Mouse (Mus musculus) mouse embryonic stem cell (cell line): ENCODE measurements around the gene Flot2.

Experiments
- in situ Hi-C, 2 experiments: fragments of 300-500 bp; cut with MboI; formaldehyde crosslinking; loops; 1 replicate in 1 of 2; 3 replicates in 1 of 2; pipeline ENCODE4 v1.14.3; 2019 to 2020; ENCODE audit warnings: low sequenced_read_pairs in 2 of 2, low pct_unique_long_range_greater_than_20kb in 1 of 2, mixed read lengths in 1 of 2; ENCODE audit not compliant: unreplicated experiment in 1 of 2

The Flot2 gene

GRCm38 (mm10) chr11:78056946-78057345 lies 19.2 kb downstream of the Flot2 start:
- in situ Hi-C loops: no loop called here

DNA sequence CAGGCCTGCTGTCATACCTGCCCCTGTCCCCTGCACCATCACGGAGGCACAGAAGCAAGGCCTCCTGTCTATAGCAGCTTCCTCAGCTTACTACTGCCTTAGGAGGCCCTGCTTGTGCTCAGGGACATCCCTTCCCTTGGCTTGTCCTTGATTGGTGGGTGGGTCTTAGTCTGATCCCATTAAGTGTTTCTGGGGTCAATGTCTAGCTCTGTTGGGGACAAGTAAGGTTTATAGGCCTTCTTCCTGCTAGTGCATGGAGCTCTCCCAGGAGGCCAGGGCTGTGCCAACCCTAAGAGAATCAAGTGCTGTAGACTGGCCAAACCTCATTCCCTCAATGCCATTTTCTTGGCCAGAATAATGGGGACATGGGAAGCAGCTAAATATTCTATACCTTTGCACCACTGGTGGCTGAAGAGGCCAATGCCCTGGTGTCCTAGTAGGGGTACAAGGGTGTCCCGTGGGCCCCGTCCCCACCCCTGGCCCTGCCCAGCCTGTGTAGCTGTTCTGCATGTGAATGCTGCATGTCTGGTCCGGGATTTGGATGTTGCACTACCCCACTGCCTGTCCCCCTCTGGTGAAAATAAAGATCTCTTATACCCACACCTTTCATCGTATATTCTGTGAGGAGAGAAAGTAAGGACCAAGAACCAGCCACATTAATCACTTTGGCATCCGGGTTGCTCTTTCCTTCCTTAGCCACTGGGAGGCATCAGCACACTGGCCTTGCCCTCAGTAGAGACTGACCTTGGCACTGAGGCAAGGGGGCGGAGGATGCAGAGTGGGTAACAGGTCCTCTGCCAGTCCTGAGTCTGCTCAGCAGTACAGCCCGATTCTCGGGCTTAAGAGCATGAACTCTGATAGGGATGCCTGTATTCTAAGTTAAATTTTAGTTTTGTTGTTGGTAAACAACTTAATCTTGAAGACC lies 22.4 kb downstream of the Flot2 start:
- in situ Hi-C loops: no loop called here

DNA sequence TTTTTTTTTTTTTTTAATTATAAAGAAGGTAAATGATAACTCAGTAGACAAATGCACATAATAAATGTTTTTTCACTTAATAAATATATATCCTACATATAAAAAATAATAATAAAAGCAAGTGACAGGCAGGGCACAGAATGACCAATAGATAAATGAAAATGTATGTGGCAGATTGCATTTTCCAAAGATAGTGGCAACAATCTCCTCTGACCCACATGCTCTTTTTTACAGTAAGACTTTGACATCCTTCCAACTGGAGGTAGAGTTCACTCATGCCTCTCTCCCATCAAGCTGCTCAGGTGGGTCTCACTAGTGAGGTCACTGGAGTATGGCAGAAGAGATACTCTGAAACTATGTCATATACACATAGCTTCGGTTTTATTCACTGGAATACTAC lies 24.8 kb downstream of the Flot2 start:
- in situ Hi-C loops: no loop called here

DNA sequence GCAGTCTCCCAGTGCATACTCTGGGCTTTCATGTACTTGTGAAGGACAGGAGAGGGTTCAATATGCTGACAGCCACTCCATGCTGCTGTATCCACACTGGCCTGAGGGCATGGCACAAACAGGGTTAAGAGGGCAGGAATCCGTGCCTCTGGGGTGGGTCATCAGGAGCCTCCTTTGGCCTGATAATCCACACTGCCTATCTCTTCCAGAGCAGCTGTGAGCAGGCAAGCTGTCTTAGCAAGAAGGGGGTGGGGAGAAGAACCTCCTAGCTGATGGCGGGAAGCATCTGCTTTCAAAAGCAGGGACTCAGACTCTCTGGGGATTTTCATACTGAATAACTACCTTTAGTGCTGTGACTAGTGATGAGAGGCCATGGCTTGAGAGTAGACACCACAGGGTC lies 28.2 kb downstream of the Flot2 start:
- in situ Hi-C loops: no loop called here

- in situ Hi-C loops: no loop called here
Observed at GRCm38 (mm10) chr11:78066641-78067040, 28.9 kb downstream of the Flot2 start.

DNA sequence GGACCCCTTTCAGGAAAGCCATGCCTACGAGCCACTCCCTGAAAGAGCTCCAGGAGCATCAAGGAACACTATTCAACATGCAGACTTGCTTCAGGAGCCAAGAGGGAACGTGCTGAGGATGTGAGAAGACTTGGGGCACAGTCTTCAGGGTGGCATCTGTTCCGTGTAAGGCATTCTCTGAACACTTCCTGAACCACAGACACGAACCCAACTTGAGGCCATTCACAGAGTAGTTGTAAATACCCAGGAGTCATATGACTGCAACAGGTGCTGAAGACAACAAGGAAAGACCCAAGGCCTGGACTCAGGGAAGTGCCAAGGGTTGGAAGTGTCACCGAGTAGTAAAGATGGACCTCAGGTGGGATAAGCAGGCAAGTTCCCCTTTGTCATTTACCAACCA lies 29.8 kb downstream of the Flot2 start:
- in situ Hi-C loops: no loop called here

DNA sequence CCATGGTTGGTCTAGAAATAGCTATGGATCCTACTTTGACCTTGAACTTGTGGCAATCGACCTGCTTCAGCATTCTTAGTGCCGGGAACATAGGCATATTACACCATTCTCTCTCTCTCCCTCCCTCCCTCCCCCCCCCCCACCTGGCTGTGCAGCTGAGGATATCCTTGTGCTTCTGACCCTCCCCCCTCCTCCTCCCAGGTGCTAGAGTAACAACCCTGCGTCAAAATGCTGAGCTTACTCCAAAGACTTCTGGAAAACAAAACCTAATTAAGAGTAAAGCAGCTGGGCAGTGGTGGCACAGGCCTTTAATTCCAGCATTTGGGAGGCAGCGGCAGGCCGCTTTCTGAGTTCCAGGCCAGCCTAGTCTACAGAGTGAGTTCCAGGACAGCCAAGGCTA lies 31.4 kb downstream of the Flot2 start:
- in situ Hi-C loops: no loop called here

DNA sequence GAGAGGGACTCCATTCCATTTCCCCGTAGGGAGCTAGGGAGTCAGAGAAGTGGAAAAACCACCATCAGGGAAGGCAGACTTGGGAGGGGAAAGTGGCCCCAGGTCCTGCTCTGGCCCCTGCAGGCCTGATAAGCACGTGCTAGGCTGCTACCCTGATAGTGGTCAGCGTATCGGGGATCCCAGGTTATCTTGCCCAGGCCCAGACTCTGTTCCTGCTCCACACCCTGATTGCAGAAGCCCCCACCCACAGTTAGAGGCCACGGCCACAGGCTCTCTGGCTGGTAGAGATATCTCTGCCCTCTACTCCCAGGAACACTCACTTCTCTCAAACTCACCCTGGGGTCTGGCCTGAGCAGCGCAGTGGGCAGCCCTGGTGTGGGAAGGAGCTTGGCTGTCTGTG lies 31.9 kb downstream of the Flot2 start:
- in situ Hi-C loops: no loop called here

DNA sequence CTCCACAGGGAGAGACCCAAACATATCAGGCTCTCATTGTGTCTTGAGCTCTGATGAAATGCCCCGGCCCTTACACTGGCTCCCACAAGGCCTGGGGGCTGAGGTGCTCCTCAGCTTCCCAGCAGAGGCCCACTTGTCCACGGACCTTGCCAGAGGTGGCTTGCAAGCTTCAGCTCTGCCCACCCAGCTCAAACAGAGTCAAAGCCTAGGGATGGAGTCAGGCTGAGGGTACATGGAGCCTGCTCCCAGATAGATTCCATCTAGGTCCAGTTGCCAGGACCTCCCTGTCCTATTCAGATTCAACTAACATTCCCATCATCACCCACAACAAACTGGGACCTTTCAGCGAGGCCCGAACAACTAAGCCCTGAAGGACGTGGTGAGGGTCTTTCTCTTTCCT lies 34.2 kb downstream of the Flot2 start:
- in situ Hi-C loops: no loop called here

DNA sequence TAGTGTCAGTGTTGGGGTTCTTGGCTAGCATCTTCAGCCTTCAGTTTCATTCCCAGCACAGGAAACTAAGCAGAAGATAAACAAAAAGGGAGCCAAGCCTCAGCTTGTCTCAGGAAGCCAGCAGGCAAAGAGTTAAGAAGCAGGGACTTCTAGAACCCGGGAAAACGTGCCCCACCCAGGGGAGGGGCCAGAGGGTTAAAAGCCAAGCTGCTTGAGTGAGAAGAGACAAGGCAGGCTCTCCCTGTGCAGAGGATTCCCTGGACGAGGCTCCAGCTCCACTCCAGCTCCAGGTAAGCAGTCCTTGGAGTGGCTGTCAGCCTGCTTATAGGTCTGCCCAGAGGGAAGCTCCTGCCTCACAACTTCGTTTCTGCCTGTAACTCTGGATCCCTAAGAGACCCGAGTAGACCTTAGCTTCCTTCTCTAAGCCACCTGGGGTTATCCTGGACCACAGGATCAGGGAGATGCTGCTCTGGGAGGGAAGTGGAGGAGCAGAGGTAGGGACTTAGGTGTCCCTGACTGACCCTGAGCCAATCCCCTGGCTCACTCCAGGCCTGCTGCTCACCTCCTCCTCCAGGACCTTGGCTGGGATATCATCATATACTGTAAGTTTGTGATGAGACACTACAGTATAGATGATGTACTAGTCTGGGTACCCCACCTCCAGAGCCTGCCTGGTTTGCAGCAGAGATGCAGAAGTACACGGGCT lies 34.8 kb downstream of the Flot2 start:
- in situ Hi-C loops: no loop called here

GRCm38 (mm10) chr11:78073577-78074276 lies 36.0 kb downstream of the Flot2 start:
- in situ Hi-C loops: no loop called here

- in situ Hi-C loops: no loop called here
Observed at GRCm38 (mm10) chr11:78074277-78074652, 36.5 kb downstream of the Flot2 start.

DNA sequence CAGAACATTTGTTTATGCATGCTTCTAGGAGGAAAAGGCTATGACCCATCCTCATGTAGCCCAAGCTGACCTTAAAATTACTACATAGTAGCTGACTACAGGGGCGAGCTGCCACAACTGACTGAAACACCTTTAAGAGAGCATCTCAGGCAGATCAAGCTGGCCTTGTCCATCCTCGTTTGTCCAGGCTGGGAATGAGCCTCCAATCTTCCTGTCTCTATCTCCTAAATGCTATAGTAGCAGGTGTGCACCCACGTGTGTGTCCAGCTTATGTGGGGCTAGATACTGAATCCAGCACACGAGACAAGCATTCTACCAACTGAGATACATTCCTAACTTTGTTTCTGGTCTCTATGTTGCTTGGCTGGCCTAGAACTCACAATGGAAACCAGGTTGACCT lies 36.9 kb downstream of the Flot2 start:
- in situ Hi-C loops: no loop called here

DNA sequence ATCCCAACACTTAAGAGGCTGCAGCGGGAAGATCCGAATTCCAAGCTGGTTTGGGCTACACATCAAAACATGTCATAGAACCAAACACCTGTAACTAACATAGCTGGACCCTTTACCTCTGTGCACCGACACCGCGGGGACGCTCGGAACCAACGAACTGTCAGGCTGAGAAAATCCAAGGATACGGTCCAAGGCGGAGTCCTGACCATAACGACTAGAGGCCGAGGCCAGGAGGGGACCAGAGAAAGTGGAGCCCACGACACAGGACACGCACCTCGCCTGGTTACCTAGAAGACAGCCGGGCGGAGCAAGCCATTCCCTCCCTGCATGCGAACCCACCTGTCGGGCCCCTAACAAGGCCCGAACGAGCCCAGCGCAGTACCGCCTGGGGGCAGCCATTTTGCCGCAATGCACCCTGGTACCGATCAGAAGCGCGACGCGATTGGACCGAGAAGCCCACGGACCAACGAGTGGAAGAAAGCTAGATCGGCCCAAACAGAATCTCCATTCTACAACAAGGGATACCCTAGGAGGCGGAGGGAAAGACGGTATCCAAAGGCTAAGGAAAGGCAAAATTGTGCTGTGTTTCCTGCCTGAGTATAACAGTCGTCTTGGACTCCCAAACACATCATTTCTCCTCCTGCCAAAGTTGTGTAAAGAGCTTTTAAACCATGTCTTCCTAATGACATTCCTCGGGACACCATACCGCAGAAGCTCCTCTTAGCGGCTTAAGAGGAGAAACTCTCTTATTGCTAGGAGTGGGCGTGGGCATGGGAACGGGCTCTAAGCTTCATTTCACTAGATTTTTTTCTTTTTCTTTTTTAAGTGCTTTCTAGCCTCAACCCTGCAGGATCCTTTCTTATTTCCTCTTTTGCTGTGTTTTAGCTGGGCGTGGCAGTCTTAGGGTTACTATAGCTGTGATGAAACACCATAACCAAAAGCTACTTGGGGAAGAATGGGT lies 42.5 kb downstream of the Flot2 start, which contains the start of gene Eral1:
TSS of gene Eral1 (minus strand) at position 423 of the 961 bp plus-strand sequence.
- in situ Hi-C loops: no loop called here

GRCm38 (mm10) chr11:78083595-78083994 lies 45.9 kb downstream of the Flot2 start:
- in situ Hi-C loops: no loop called here

DNA sequence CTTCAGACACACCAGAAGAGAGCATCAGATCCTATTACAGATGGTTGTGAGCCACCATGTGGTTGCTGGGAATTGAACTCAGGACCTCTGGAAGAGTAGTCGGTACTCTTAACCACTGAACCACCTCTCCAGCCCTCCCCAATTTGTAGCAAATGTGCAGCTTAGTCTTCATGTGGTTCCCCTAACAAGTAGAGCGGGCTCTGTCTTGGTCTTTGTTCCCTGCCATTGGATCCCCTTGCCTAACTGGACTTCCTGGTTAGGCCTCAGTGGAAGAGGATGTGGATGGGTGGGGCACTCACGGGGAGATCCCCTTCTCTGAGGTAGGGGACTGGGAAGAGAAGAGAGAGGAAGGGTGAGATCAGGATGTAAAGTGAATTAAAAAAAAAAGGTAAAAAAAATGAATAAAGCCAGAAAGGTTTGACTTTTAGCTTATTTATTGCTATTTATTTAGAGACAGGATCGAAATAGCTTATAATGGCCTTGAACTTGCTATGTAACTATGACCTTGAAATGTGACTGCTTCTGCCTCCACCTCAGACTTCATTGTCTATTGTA lies 49.3 kb downstream of the Flot2 start:
- in situ Hi-C loops: no loop called here

DNA sequence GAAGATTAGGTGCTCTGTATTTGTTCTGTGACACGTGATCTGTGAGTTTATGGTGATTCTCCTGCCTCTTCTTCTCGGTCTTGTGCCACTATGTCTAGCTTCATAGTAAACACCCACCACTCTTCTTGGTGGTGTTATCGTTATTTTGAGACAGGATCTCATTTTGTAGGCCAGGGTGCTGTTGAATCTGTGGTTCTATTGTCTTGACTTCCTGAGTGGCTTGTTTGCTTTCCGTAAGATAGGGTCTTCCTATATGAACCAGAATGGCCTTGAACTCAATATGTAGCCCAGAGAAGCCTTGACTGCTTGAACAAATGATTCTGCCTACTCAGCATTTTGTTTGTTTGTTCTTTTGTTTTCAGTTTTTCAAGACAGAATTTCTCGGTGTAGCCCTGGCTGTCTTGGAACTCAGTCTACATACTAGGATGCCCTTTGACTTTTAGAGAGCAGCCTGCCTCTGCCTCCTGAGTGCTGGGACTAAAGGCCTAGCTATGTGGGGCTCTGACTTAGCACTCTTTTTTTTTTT lies 50.1 kb downstream of the Flot2 start:
- in situ Hi-C loops: no loop called here

DNA sequence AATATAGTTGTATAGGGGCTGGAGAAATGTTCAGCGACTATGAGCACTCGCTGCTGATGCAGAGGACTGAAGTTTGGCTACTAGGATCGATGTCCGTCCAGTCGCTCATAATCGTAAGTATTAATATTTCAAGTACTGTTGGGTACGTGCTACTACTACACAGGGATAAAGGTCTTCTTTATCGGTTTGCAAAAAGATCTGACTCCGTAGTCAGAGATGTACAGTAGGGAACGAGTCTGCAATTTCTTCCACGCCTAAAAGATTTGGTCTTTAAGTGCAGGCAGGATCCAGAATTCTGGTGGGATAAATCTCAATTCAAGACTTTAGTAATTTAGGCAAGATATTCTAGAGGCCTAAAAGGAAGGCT lies 56.4 kb downstream of the Flot2 start:
- in situ Hi-C loops: no loop called here
